ENCODE assay signal across 18 mouse cellular contexts in genomic region chr3:16941146-16941545, GRCm38 (mm10).
DNase-seq lines count a peak whose midpoint lies in the region; ATAC-seq and TF ChIP-seq lines count a peak whose summit lies in the region.
"Had no signal": no experiment of that assay in that cellular context is flagged by ENCODE, and none has a peak within 500 bp of the region (broad histone marks: within the 10 kb centered on the region; RNA-seq: fewer than 3 reads in every experiment).

No protein-coding gene starts in this region.

- no peaks in the 10 kb centered on the region for H3K4me1 ChIP-seq in heart, embryonic 11.5 days (ENCODE audit: control insufficient read depth, insufficient read depth, low read length)
- peaks cover 31% of the 10 kb centered on the region for H3K4me1 ChIP-seq in hindbrain, embryonic 14.5 days (replicated peaks; ENCODE audit: control insufficient read depth, insufficient read depth, low read length)
- no peaks in the 10 kb centered on the region; the same call in 1 of the 2 replicates for H3K4me1 ChIP-seq in neural tube, embryonic 12.5 days
- no peaks in the 10 kb centered on the region for H3K4me1 ChIP-seq in lung, adult 2 months (ENCODE audit: control insufficient read depth, insufficient read depth, low read length)
- H3K4me1 ChIP-seq: embryonic facial prominence, embryonic 12.5 days; heart, embryonic 13.5 days; limb, embryonic 10.5 days had no signal

- 7% methylated on average over 4 of the region's 4 CpGs for WGBS in heart, embryonic 11.5 days (ENCODE audit: insufficient replicate concordance)
- 2% methylated on average over 4 of the region's 4 CpGs for WGBS in hindbrain, embryonic 14.5 days
- 4% methylated on average over 4 of the region's 4 CpGs for WGBS in neural tube, embryonic 12.5 days
- WGBS in lung, adult 2 months: 22% methylated on average over 4 of the region's 4 CpGs

- H3K9ac ChIP-seq in heart, embryonic 11.5 days (ENCODE audit: low read depth, low read length): no peak overlapping the region
- peak overlapping the region; percentile 68 for H3K9ac ChIP-seq in hindbrain, embryonic 14.5 days
- no peak overlapping the region for H3K9ac ChIP-seq in neural tube, embryonic 12.5 days
- H3K9ac ChIP-seq: embryonic facial prominence, embryonic 12.5 days; heart, embryonic 13.5 days; liver, embryonic 14.5 days had no signal

- no peak for ATAC-seq in heart, embryonic 11.5 days (replicated peaks; ENCODE audit: insufficient number of reproducible peaks, low FRiP score, low TSS enrichment)
- no peak for ATAC-seq in hindbrain, embryonic 14.5 days (ENCODE audit: low FRiP score)
- ATAC-seq in neural tube, embryonic 12.5 days (ENCODE audit: low FRiP score, low read depth): no peak

- no peaks in the 10 kb centered on the region for H3K9me3 ChIP-seq in heart, embryonic 11.5 days (replicated peaks; ENCODE audit: control insufficient read depth, low read length)
- H3K9me3 ChIP-seq in hindbrain, embryonic 14.5 days (ENCODE audit: control insufficient read depth, low read length): no peaks in the 10 kb centered on the region
- H3K9me3 ChIP-seq in neural tube, embryonic 12.5 days: no peaks in the 10 kb centered on the region
- H3K9me3 ChIP-seq: embryonic facial prominence, embryonic 12.5 days; G1E; heart, embryonic 13.5 days; limb, embryonic 10.5 days had no signal

- no peak for TF ChIP-seq CTCF in lung, adult 2 months (IDR thresholded peaks at IDR 0.05; ENCODE audit: insufficient read depth, low read length)

- H3K27me3 ChIP-seq in heart, embryonic 11.5 days (ENCODE audit: control insufficient read depth, insufficient read depth, low read length): no peaks in the 10 kb centered on the region
- no peaks in the 10 kb centered on the region for H3K27me3 ChIP-seq in hindbrain, embryonic 14.5 days (ENCODE audit: control insufficient read depth, insufficient read depth, low read length)
- H3K27me3 ChIP-seq in neural tube, embryonic 12.5 days (replicated peaks): no peaks in the 10 kb centered on the region
- H3K27me3 ChIP-seq: embryonic facial prominence, embryonic 12.5 days; heart, embryonic 13.5 days had no signal

- H3K27ac ChIP-seq in heart, embryonic 11.5 days (ENCODE audit: low read depth, low read length): no peak overlapping the region
- peak overlapping the region; percentile 98 for H3K27ac ChIP-seq in hindbrain, embryonic 14.5 days
- H3K27ac ChIP-seq in neural tube, embryonic 12.5 days: peak overlapping the region; percentile 54; the same call in 1 of the 2 replicates
- H3K27ac ChIP-seq: embryonic facial prominence, embryonic 12.5 days; heart, embryonic 13.5 days; limb, embryonic 10.5 days; liver, embryonic 14.5 days had no signal

- DNase-seq in heart, adult 11 months: no peak
- peak; percentile 67 for DNase-seq in R1 (ENCODE audit: low read depth, low spot score)
- peak; percentile 25 for DNase-seq in hindbrain, embryonic 14.5 days (ENCODE audit: low spot score)
- DNase-seq in natural killer cell, adult 2 months (ENCODE audit: low spot score in 2 of 2): no peak
- DNase-seq in lung, adult 2 months: no peak
- no peak for DNase-seq in thymus, postnatal 4 days
- DNase-seq: adrenal gland, postnatal 36 days; cerebellum, postnatal 36 days; gastrocnemius, postnatal 25 days; lung, postnatal 14 days; thymus, postnatal 25 days had no signal

- TF ChIP-seq POLR2A in lung, adult 2 months (IDR thresholded peaks at IDR 0.05; ENCODE audit: borderline replicate concordance, extremely low read depth, low read depth, low read length): no peak

- H3K36me3 ChIP-seq in heart, embryonic 11.5 days (ENCODE audit: control insufficient read depth, insufficient read depth, low read length): no peaks in the 10 kb centered on the region
- H3K36me3 ChIP-seq in hindbrain, embryonic 14.5 days (replicated peaks; ENCODE audit: control insufficient read depth, insufficient read depth): no peaks in the 10 kb centered on the region
- no peaks in the 10 kb centered on the region for H3K36me3 ChIP-seq in neural tube, embryonic 12.5 days
- H3K36me3 ChIP-seq: embryonic facial prominence, embryonic 12.5 days; G1E; heart, embryonic 13.5 days; limb, embryonic 10.5 days had no signal

- no peak overlapping the region for H3K4me3 ChIP-seq in heart, embryonic 11.5 days (ENCODE audit: low read depth, low read length)
- peak overlapping the region; percentile 9; the same call in 1 of the 2 replicates for H3K4me3 ChIP-seq in hindbrain, embryonic 14.5 days (replicated peaks; ENCODE audit: low read length)
- no peak overlapping the region for H3K4me3 ChIP-seq in neural tube, embryonic 12.5 days
- no peak overlapping the region for H3K4me3 ChIP-seq in lung, adult 2 months (replicated peaks; ENCODE audit: extremely low read depth, low read depth, low read length)
- H3K4me3 ChIP-seq: embryonic facial prominence, embryonic 12.5 days; heart, embryonic 13.5 days; limb, embryonic 10.5 days had no signal

- H3K4me2 ChIP-seq in heart, embryonic 11.5 days: peak overlapping the region; percentile 8; the same call in 1 of the 2 replicates
- H3K4me2 ChIP-seq in hindbrain, embryonic 14.5 days (replicated peaks): peak overlapping the region; percentile 48
- no peak overlapping the region for H3K4me2 ChIP-seq in neural tube, embryonic 12.5 days (replicated peaks)
- H3K4me2 ChIP-seq: embryonic facial prominence, embryonic 12.5 days; heart, embryonic 13.5 days had no signal

Comparison
In these comparisons a context has a peak if more than half of its experiments do, and no peak if none do; other contexts are left out.
1. DNase-seq: peak in R1 (single experiment) and hindbrain, embryonic 14.5 days (single experiment); none in heart, adult 11 months (single experiment), natural killer cell, adult 2 months (0 of 2), lung, adult 2 months (single experiment) and thymus, postnatal 4 days (single experiment).